Mouse (Mus musculus) mouse trophoblast stem cell (cell line): ENCODE data around the gene Pigyl.

ENCODE experiments used
- in situ Hi-C, 2 experiments: fragments of 300-500 bp; cut with MseI, MboI; formaldehyde crosslinking; loops; 2 replicates in 1 of 2; 3 replicates in 1 of 2; pipeline ENCODE4 v1.15.1; 2025

Gene Pigyl

DNA sequence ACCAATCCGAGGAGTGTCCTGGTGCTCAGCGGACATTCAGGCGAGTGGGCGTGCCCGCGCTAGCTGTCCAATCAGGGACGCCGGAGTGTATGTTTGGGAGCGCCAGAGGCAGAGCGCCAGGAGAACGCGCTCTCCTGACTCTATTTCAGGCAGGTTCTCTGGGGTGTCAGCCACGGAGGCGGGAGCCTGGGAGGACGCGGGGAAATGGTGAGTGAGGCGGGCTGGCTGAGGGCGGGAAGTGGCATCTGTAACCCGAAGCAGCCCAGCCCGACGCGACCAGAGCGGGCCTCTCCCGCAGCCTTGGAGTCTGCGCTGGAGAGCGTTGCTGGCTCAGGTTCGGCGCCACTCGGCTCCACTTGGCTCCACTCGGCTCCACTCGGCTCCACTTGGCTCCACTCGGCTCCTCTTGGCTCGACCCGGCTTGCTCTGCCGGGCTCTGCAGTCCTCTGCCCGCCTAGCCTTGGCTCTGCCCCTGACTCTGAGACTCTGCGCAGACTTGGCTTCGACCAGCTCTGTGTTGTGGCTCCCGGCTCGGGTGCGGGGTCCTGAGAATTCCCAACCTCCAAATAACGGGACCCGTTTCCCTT, 31.5 kb downstream of the Pigyl start, which contains the start of gene Zfp872:
Gene Zfp872, plus strand, starts transcription at position 66 of the 587 bp plus-strand sequence.
- in situ Hi-C loops: no loop called here

DNA sequence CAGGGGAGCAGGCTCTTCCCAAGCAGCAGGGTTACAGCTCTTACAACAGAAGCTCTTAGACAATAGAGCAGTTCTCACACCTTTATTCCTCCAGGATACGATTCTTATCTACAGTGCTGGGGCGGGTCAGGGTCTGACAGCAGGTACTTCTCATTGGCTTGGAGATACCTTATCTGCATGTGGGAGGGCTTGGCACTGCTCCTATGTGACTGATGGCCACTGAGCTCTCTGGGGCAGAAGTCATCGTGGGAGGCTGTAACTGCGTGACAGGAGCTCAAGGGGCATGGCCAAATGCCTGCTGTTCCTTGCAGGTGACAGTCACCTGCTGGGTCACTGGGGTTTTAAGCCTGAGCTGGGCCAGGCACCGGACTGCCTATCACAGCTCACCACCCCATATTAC, 39.8 kb downstream of the Pigyl start:
- in situ Hi-C loops: no loop called here
